Mouse (Mus musculus): ENCODE results near the gene Rbpj. TPM values are rescaled to one million over a fixed set of nuclear protein-coding genes. Genes with fewer than 3 reads are reported as not detected.
"Not testable (repeated sequence)": the region's sequence is repeated elsewhere in the genome, so short reads cannot be mapped to it uniquely, and the experiment has no call there.

Gene Rbpj
- polyA plus RNA-seq, 1 experiment from 2014 or later: 35.8 TPM

GRCm38 (mm10) chr5:53550329-53550728 is 84.4 kb downstream of the Rbpj start:
- not testable (repeated sequence) for ATAC-seq (ENCODE audit: low read depth)

GRCm38 (mm10) chr5:53551394-53551793 is 85.4 kb downstream of the Rbpj start:
- Histone ChIP-seq H3K9ac (replicated peaks; ENCODE audit: low read depth, low read length) (no peak overlapping the region), H3K4me2 (ENCODE audit: low read depth, low read length) (no peak overlapping the region), H3K36me3 (ENCODE audit: control insufficient read depth, insufficient read depth, low read length) (no peaks in the 10 kb centered on the region), H3K27me3 (ENCODE audit: control insufficient read depth, insufficient read depth, low read length) (no peaks in the 10 kb centered on the region), H3K4me3 (ENCODE audit: low read depth, low read length) (no peak overlapping the region), H3K9me3 (ENCODE audit: control insufficient read depth, low read length) (no peaks in the 10 kb centered on the region), H3K27ac (ENCODE audit: low read depth, low read length) (no peak overlapping the region), H3K4me1 (ENCODE audit: control insufficient read depth, insufficient read depth, low read length) (no peaks in the 10 kb centered on the region)
- WGBS: 84% methylated on average over 6 of the region's 6 CpGs
- ATAC-seq (ENCODE audit: low read depth): no peak

More at GRCm38 (mm10) chr5:53550329-53550728, 84.4 kb downstream of the Rbpj start:
- not testable (repeated sequence) for H3K9ac ChIP-seq (replicated peaks; ENCODE audit: low read depth, low read length); H3K36me3 ChIP-seq (ENCODE audit: control insufficient read depth, insufficient read depth, low read length); H3K4me2 ChIP-seq (ENCODE audit: low read depth, low read length); H3K9me3 ChIP-seq (ENCODE audit: control insufficient read depth, low read length); H3K27ac ChIP-seq (ENCODE audit: low read depth, low read length); H3K4me1 ChIP-seq (ENCODE audit: control insufficient read depth, insufficient read depth, low read length); H3K27me3 ChIP-seq (ENCODE audit: control insufficient read depth, insufficient read depth, low read length); H3K4me3 ChIP-seq (ENCODE audit: low read depth, low read length)
- WGBS: 98% methylated on average over 1 of the region's 1 CpGs

GRCm38 (mm10) chr5:53551910-53552309 is 86.0 kb downstream of the Rbpj start:
- no peaks in the 10 kb centered on the region for H3K36me3 ChIP-seq (ENCODE audit: control insufficient read depth, insufficient read depth, low read length)
- H3K27me3 ChIP-seq (ENCODE audit: control insufficient read depth, insufficient read depth, low read length): no peaks in the 10 kb centered on the region
- no peak for ATAC-seq (ENCODE audit: low read depth)
- H3K4me3 ChIP-seq (ENCODE audit: low read depth, low read length): no peak overlapping the region
- no peak overlapping the region for H3K9ac ChIP-seq (replicated peaks; ENCODE audit: low read depth, low read length)
- H3K9me3 ChIP-seq (ENCODE audit: control insufficient read depth, low read length): no peaks in the 10 kb centered on the region
- WGBS: 44% methylated on average over 4 of the region's 4 CpGs
- H3K4me1 ChIP-seq (ENCODE audit: control insufficient read depth, insufficient read depth, low read length): no peaks in the 10 kb centered on the region
- H3K27ac ChIP-seq (ENCODE audit: low read depth, low read length): no peak overlapping the region
- H3K4me2 ChIP-seq (ENCODE audit: low read depth, low read length): no peak overlapping the region

GRCm38 (mm10) chr5:53553281-53553680 is 87.3 kb downstream of the Rbpj start:
- Histone ChIP-seq H3K4me2 (ENCODE audit: low read depth, low read length) (no peak overlapping the region), H3K27me3 (ENCODE audit: control insufficient read depth, insufficient read depth, low read length) (no peaks in the 10 kb centered on the region), H3K27ac (ENCODE audit: low read depth, low read length) (no peak overlapping the region), H3K4me3 (ENCODE audit: low read depth, low read length) (no peak overlapping the region), H3K9ac (replicated peaks; ENCODE audit: low read depth, low read length) (no peak overlapping the region), H3K4me1 (ENCODE audit: control insufficient read depth, insufficient read depth, low read length) (no peaks in the 10 kb centered on the region), H3K9me3 (ENCODE audit: control insufficient read depth, low read length) (no peaks in the 10 kb centered on the region), H3K36me3 (ENCODE audit: control insufficient read depth, insufficient read depth, low read length) (no peaks in the 10 kb centered on the region)
- no peak for ATAC-seq (ENCODE audit: low read depth)
- whole genome bisulfite sequencing: 94% methylated on average over 1 of the region's 1 CpGs

- Histone ChIP-seq H3K27me3 (ENCODE audit: control insufficient read depth, insufficient read depth, low read length) (no peaks in the 10 kb centered on the region), H3K9me3 (ENCODE audit: control insufficient read depth, low read length) (no peaks in the 10 kb centered on the region), H3K4me1 (ENCODE audit: control insufficient read depth, insufficient read depth, low read length) (no peaks in the 10 kb centered on the region), H3K36me3 (ENCODE audit: control insufficient read depth, insufficient read depth, low read length) (no peaks in the 10 kb centered on the region), H3K27ac (ENCODE audit: low read depth, low read length) (no peak overlapping the region), H3K4me2 (ENCODE audit: low read depth, low read length) (no peak overlapping the region), H3K4me3 (ENCODE audit: low read depth, low read length) (no peak overlapping the region), H3K9ac (replicated peaks; ENCODE audit: low read depth, low read length) (no peak overlapping the region)
- no peak for ATAC-seq (ENCODE audit: low read depth)
- WGBS: 97% methylated on average over 8 of the region's 8 CpGs
Observed at GRCm38 (mm10) chr5:53554180-53554579, 88.2 kb downstream of the Rbpj start.

- no peaks in the 10 kb centered on the region for H3K4me1 ChIP-seq (ENCODE audit: control insufficient read depth, insufficient read depth, low read length)
- no peak overlapping the region for H3K4me3 ChIP-seq (ENCODE audit: low read depth, low read length)
- no peak overlapping the region for H3K4me2 ChIP-seq (ENCODE audit: low read depth, low read length)
- no peak overlapping the region for H3K9ac ChIP-seq (replicated peaks; ENCODE audit: low read depth, low read length)
- H3K9me3 ChIP-seq (ENCODE audit: control insufficient read depth, low read length): no peaks in the 10 kb centered on the region
- no peak overlapping the region for H3K27ac ChIP-seq (ENCODE audit: low read depth, low read length)
- H3K36me3 ChIP-seq (ENCODE audit: control insufficient read depth, insufficient read depth, low read length): no peaks in the 10 kb centered on the region
- 88% methylated on average over 4 of the region's 4 CpGs for WGBS
- ATAC-seq (ENCODE audit: low read depth): no peak
- H3K27me3 ChIP-seq (ENCODE audit: control insufficient read depth, insufficient read depth, low read length): no peaks in the 10 kb centered on the region
Observed at GRCm38 (mm10) chr5:53554926-53555325, 89.0 kb downstream of the Rbpj start.

GRCm38 (mm10) chr5:53555474-53555873 is 89.5 kb downstream of the Rbpj start:
- H3K9ac ChIP-seq (replicated peaks; ENCODE audit: low read depth, low read length): no peak overlapping the region
- no peak for ATAC-seq (ENCODE audit: low read depth)
- WGBS: 87% methylated on average over 8 of the region's 8 CpGs

GRCm38 (mm10) chr5:53555929-53556328 is 90.0 kb downstream of the Rbpj start:
- 96% methylated on average over 5 of the region's 5 CpGs for WGBS
- H3K9me3 ChIP-seq (ENCODE audit: control insufficient read depth, low read length): no peaks in the 10 kb centered on the region
- no peak overlapping the region for H3K4me2 ChIP-seq (ENCODE audit: low read depth, low read length)
- H3K4me3 ChIP-seq (ENCODE audit: low read depth, low read length): no peak overlapping the region
- no peak overlapping the region for H3K9ac ChIP-seq (replicated peaks; ENCODE audit: low read depth, low read length)
- H3K27ac ChIP-seq (ENCODE audit: low read depth, low read length): no peak overlapping the region
- no peak for ATAC-seq (ENCODE audit: low read depth)
- H3K36me3 ChIP-seq (ENCODE audit: control insufficient read depth, insufficient read depth, low read length): no peaks in the 10 kb centered on the region
- H3K4me1 ChIP-seq (ENCODE audit: control insufficient read depth, insufficient read depth, low read length): no peaks in the 10 kb centered on the region
- no peaks in the 10 kb centered on the region for H3K27me3 ChIP-seq (ENCODE audit: control insufficient read depth, insufficient read depth, low read length)

More at GRCm38 (mm10) chr5:53555474-53555873, 89.5 kb downstream of the Rbpj start:
- Histone ChIP-seq H3K27ac (ENCODE audit: low read depth, low read length) (no peak overlapping the region), H3K27me3 (ENCODE audit: control insufficient read depth, insufficient read depth, low read length) (no peaks in the 10 kb centered on the region), H3K36me3 (ENCODE audit: control insufficient read depth, insufficient read depth, low read length) (no peaks in the 10 kb centered on the region), H3K4me1 (ENCODE audit: control insufficient read depth, insufficient read depth, low read length) (no peaks in the 10 kb centered on the region), H3K4me2 (ENCODE audit: low read depth, low read length) (no peak overlapping the region), H3K4me3 (ENCODE audit: low read depth, low read length) (no peak overlapping the region), H3K9me3 (ENCODE audit: control insufficient read depth, low read length) (no peaks in the 10 kb centered on the region)

GRCm38 (mm10) chr5:53557544-53558260 is 91.8 kb downstream of the Rbpj start:
- H3K36me3 ChIP-seq (ENCODE audit: control insufficient read depth, insufficient read depth, low read length): no peaks in the 10 kb centered on the region
- no peak for ATAC-seq (ENCODE audit: low read depth)

More at GRCm38 (mm10) chr5:53557544-53558260, 91.8 kb downstream of the Rbpj start:
- Histone ChIP-seq H3K27me3 (ENCODE audit: control insufficient read depth, insufficient read depth, low read length) (no peaks in the 10 kb centered on the region), H3K9ac (replicated peaks; ENCODE audit: low read depth, low read length) (no peak overlapping the region), H3K4me3 (ENCODE audit: low read depth, low read length) (no peak overlapping the region), H3K27ac (ENCODE audit: low read depth, low read length) (no peak overlapping the region), H3K4me2 (ENCODE audit: low read depth, low read length) (no peak overlapping the region), H3K9me3 (ENCODE audit: control insufficient read depth, low read length) (no peaks in the 10 kb centered on the region), H3K4me1 (ENCODE audit: control insufficient read depth, insufficient read depth, low read length) (no peaks in the 10 kb centered on the region)
- WGBS: 90% methylated on average over 6 of the region's 6 CpGs
